Mouse (Mus musculus): ENCODE data around the gene Slc39a2. TPM values are rescaled to one million over a fixed set of nuclear protein-coding genes. Genes with fewer than 3 reads are reported as not detected.

Gene Slc39a2
- total and polyA plus RNA-seq, 2 experiments from 2014 or later = 0.39 to 2.5 TPM

- Histone ChIP-seq H3K4me3 (ENCODE audit: low read depth, low read length) (no peak overlapping the region), H3K9ac (no peak overlapping the region), H3K27ac (ENCODE audit: low read depth, low read length) (peak overlapping the region; percentile 69), H3K27me3 (ENCODE audit: insufficient read depth, low read length) (no peaks in the 10 kb centered on the region), H3K9me3 (ENCODE audit: low read length) (no peaks in the 10 kb centered on the region), H3K36me3 (ENCODE audit: insufficient read depth) (no peaks in the 10 kb centered on the region), H3K4me1 (ENCODE audit: insufficient read depth) (no peaks in the 10 kb centered on the region), H3K4me2 (ENCODE audit: low read depth) (no peak overlapping the region)
- 30% methylated on average over 5 of the region's 5 CpGs for WGBS
- DNase-seq (peak; percentile 78), ATAC-seq (peak; percentile 87)
- peak; percentile 80 for TF ChIP-seq CTCF (IDR thresholded peaks at IDR 0.05; ENCODE audit: low read depth)
These were observed 38.1 kb downstream of the Slc39a2 start for GRCm38 (mm10) chr14:51930824-51931223.

- Histone ChIP-seq H3K27ac (ENCODE audit: low read depth, low read length) (no peak overlapping the region), H3K4me3 (ENCODE audit: low read depth, low read length) (no peak overlapping the region), H3K9me3 (ENCODE audit: low read length) (no peaks in the 10 kb centered on the region), H3K4me1 (ENCODE audit: insufficient read depth) (no peaks in the 10 kb centered on the region), H3K4me2 (ENCODE audit: low read depth) (no peak overlapping the region), H3K9ac (no peak overlapping the region), H3K27me3 (ENCODE audit: insufficient read depth, low read length) (no peaks in the 10 kb centered on the region), H3K36me3 (ENCODE audit: insufficient read depth) (no peaks in the 10 kb centered on the region)
- DNase-seq (no peak), ATAC-seq (no peak)
- no peak for TF ChIP-seq CTCF (IDR thresholded peaks at IDR 0.05; ENCODE audit: low read depth)
- 86% methylated on average over 10 of the region's 10 CpGs for WGBS
These were observed 39.7 kb downstream of the Slc39a2 start for GRCm38 (mm10) chr14:51932092-51933020.

GRCm38 (mm10) chr14:51939005-51939404 is 46.3 kb downstream of the Slc39a2 start:
- Histone ChIP-seq H3K27ac (ENCODE audit: low read depth, low read length) (no peak overlapping the region), H3K4me3 (ENCODE audit: low read depth, low read length) (no peak overlapping the region), H3K4me1 (ENCODE audit: insufficient read depth) (no peaks in the 10 kb centered on the region), H3K27me3 (ENCODE audit: insufficient read depth, low read length) (no peaks in the 10 kb centered on the region), H3K9ac (no peak overlapping the region), H3K9me3 (ENCODE audit: low read length) (0 out of 2 replicates have a peak, but pooled peaks cover 3% of the 10 kb centered on the region), H3K4me2 (ENCODE audit: low read depth) (no peak overlapping the region), H3K36me3 (ENCODE audit: insufficient read depth) (no peaks in the 10 kb centered on the region)
- no peak for DNase-seq
- WGBS = 89% methylated on average over 9 of the region's 9 CpGs
- TF ChIP-seq CTCF (IDR thresholded peaks at IDR 0.05; ENCODE audit: low read depth) = no peak
- ATAC-seq = no peak

- H3K27me3 ChIP-seq (ENCODE audit: insufficient read depth, low read length) = no peaks in the 10 kb centered on the region
- WGBS = 39% methylated on average over 8 of the region's 8 CpGs
- no peak overlapping the region for H3K4me2 ChIP-seq (ENCODE audit: low read depth)
- no peak overlapping the region for H3K4me3 ChIP-seq (ENCODE audit: low read depth, low read length)
- H3K4me1 ChIP-seq (ENCODE audit: insufficient read depth) = no peaks in the 10 kb centered on the region
- 0 out of 2 replicates have a peak, but pooled peaks cover 3% of the 10 kb centered on the region for H3K9me3 ChIP-seq (ENCODE audit: low read length)
- DNase-seq (no peak), ATAC-seq (no peak)
- no peaks in the 10 kb centered on the region for H3K36me3 ChIP-seq (ENCODE audit: insufficient read depth)
- no peak for TF ChIP-seq CTCF (IDR thresholded peaks at IDR 0.05; ENCODE audit: low read depth)
- no peak overlapping the region for H3K9ac ChIP-seq
- H3K27ac ChIP-seq (ENCODE audit: low read depth, low read length) = no peak overlapping the region
These were observed 48.4 kb downstream of the Slc39a2 start for GRCm38 (mm10) chr14:51940944-51941560.

- 58% methylated on average over 9 of the region's 9 CpGs for WGBS
- no peak for TF ChIP-seq CTCF (IDR thresholded peaks at IDR 0.05; ENCODE audit: low read depth)
- H3K4me1 ChIP-seq (ENCODE audit: insufficient read depth) = no peaks in the 10 kb centered on the region
- no peak overlapping the region for H3K4me2 ChIP-seq (ENCODE audit: low read depth)
- ATAC-seq (no peak), DNase-seq (no peak)
- no peaks in the 10 kb centered on the region for H3K36me3 ChIP-seq (ENCODE audit: insufficient read depth)
- no peaks in the 10 kb centered on the region for H3K27me3 ChIP-seq (ENCODE audit: insufficient read depth, low read length)
- 0 out of 2 replicates have a peak, but pooled peaks cover 3% of the 10 kb centered on the region for H3K9me3 ChIP-seq (ENCODE audit: low read length)
- H3K4me3 ChIP-seq (ENCODE audit: low read depth, low read length) = no peak overlapping the region
- H3K27ac ChIP-seq (ENCODE audit: low read depth, low read length) = no peak overlapping the region
- no peak overlapping the region for H3K9ac ChIP-seq
These were observed 48.9 kb downstream of the Slc39a2 start for GRCm38 (mm10) chr14:51941577-51941976.

GRCm38 (mm10) chr14:51942236-51942635 is 49.5 kb downstream of the Slc39a2 start:
- no peak for TF ChIP-seq CTCF (IDR thresholded peaks at IDR 0.05; ENCODE audit: low read depth)
- WGBS = 71% methylated on average over 7 of the region's 7 CpGs
- Histone ChIP-seq H3K4me3 (ENCODE audit: low read depth, low read length) (no peak overlapping the region), H3K4me1 (ENCODE audit: insufficient read depth) (no peaks in the 10 kb centered on the region), H3K9me3 (ENCODE audit: low read length) (0 out of 2 replicates have a peak, but pooled peaks cover 3% of the 10 kb centered on the region), H3K4me2 (ENCODE audit: low read depth) (no peak overlapping the region), H3K9ac (no peak overlapping the region), H3K27me3 (ENCODE audit: insufficient read depth, low read length) (no peaks in the 10 kb centered on the region), H3K36me3 (ENCODE audit: insufficient read depth) (no peaks in the 10 kb centered on the region), H3K27ac (ENCODE audit: low read depth, low read length) (no peak overlapping the region)
- DNase-seq = no peak
- ATAC-seq = no peak

- 76% methylated on average over 6 of the region's 6 CpGs for WGBS
- no peak for TF ChIP-seq CTCF (IDR thresholded peaks at IDR 0.05; ENCODE audit: low read depth)
- Histone ChIP-seq H3K9ac (no peak overlapping the region), H3K4me3 (ENCODE audit: low read depth, low read length) (no peak overlapping the region), H3K4me2 (ENCODE audit: low read depth) (no peak overlapping the region), H3K9me3 (ENCODE audit: low read length) (no peaks in the 10 kb centered on the region), H3K4me1 (ENCODE audit: insufficient read depth) (no peaks in the 10 kb centered on the region), H3K27me3 (ENCODE audit: insufficient read depth, low read length) (no peaks in the 10 kb centered on the region), H3K27ac (ENCODE audit: low read depth, low read length) (no peak overlapping the region), H3K36me3 (ENCODE audit: insufficient read depth) (no peaks in the 10 kb centered on the region)
- DNase-seq (no peak), ATAC-seq (no peak)
These were observed 50.6 kb downstream of the Slc39a2 start for GRCm38 (mm10) chr14:51943336-51943735.

Other genes with a start within 250 kb of the Slc39a2 start
- not detected in 2 replicates for gene Gm17079, start 197.4 kb upstream of the Slc39a2 start, total RNA-seq (2014; rRNA removed)
- gene Gm17079, start 197.4 kb upstream of the Slc39a2 start, polyA plus RNA-seq (2015; fragmentation: Nextera tagmentation; extraction: Ambion mirVana) = not detected in 2 replicates
- not detected in 2 replicates for gene Gm5800, start 175.7 kb upstream of the Slc39a2 start, total RNA-seq (2014; rRNA removed)
- gene Gm5800, start 175.7 kb upstream of the Slc39a2 start, polyA plus RNA-seq (2015; fragmentation: Nextera tagmentation; extraction: Ambion mirVana) = not detected in 2 replicates
- not detected in 2 replicates for gene Ang4, start 119.3 kb upstream of the Slc39a2 start, total RNA-seq (2014; rRNA removed)
- not detected in 2 replicates for gene Ang4, start 119.3 kb upstream of the Slc39a2 start, polyA plus RNA-seq (2015; fragmentation: Nextera tagmentation; extraction: Ambion mirVana)
- not detected in 2 replicates for gene AY358078, start 92.8 kb upstream of the Slc39a2 start, total RNA-seq (2014; rRNA removed)
- not detected in 2 replicates for gene AY358078, start 92.8 kb upstream of the Slc39a2 start, polyA plus RNA-seq (2015; fragmentation: Nextera tagmentation; extraction: Ambion mirVana)
- gene Ear6, start 39.2 kb upstream of the Slc39a2 start, total RNA-seq (2014; rRNA removed) = not detected in 2 replicates
- gene Ear6, start 39.2 kb upstream of the Slc39a2 start, polyA plus RNA-seq (2015; fragmentation: Nextera tagmentation; extraction: Ambion mirVana) = not detected in 2 replicates
- 47.4 and 49.5 TPM in 2 replicates for gene Mettl17, start 8.0 kb upstream of the Slc39a2 start, total RNA-seq (2014; rRNA removed)
- gene Mettl17, start 8.0 kb upstream of the Slc39a2 start, polyA plus RNA-seq (2015; fragmentation: Nextera tagmentation; extraction: Ambion mirVana) = 47.5 and 54.5 TPM in 2 replicates
- 284 and 326 TPM in 2 replicates for gene Ndrg2, start 21.3 kb downstream of the Slc39a2 start, total RNA-seq (2014; rRNA removed)
- 210 and 297 TPM in 2 replicates for gene Ndrg2, start 21.3 kb downstream of the Slc39a2 start, polyA plus RNA-seq (2015; fragmentation: Nextera tagmentation; extraction: Ambion mirVana)
- not detected in 2 replicates for gene Tppp2, start 25.5 kb downstream of the Slc39a2 start, total RNA-seq (2014; rRNA removed)
- gene Tppp2, start 25.5 kb downstream of the Slc39a2 start, polyA plus RNA-seq (2015; fragmentation: Nextera tagmentation; extraction: Ambion mirVana) = not detected in 2 replicates
- gene Rnase13, start 29.9 kb downstream of the Slc39a2 start, total RNA-seq (2014; rRNA removed) = not detected in 2 replicates
- gene Rnase13, start 29.9 kb downstream of the Slc39a2 start, polyA plus RNA-seq (2015; fragmentation: Nextera tagmentation; extraction: Ambion mirVana) = not detected in 2 replicates
- 61.6 and 84.6 TPM in 2 replicates for gene Arhgef40, start 91.8 kb downstream of the Slc39a2 start, total RNA-seq (2014; rRNA removed)
- gene Arhgef40, start 91.8 kb downstream of the Slc39a2 start, polyA plus RNA-seq (2015; fragmentation: Nextera tagmentation; extraction: Ambion mirVana) = 27.3 and 46.8 TPM in 2 replicates
- 0.38 TPM in 1 of 2 replicates, not detected in the other for gene Tmem253, start 122.8 kb downstream of the Slc39a2 start, total RNA-seq (2014; rRNA removed)
- gene Tmem253, start 122.8 kb downstream of the Slc39a2 start, polyA plus RNA-seq (2015; fragmentation: Nextera tagmentation; extraction: Ambion mirVana) = 0.67 TPM in 1 of 2 replicates, not detected in the other
- 37.2 and 51.4 TPM in 2 replicates for gene Zfp219, start 127.8 kb downstream of the Slc39a2 start, total RNA-seq (2014; rRNA removed)
- gene Zfp219, start 127.8 kb downstream of the Slc39a2 start, polyA plus RNA-seq (2015; fragmentation: Nextera tagmentation; extraction: Ambion mirVana) = 16.6 and 19.8 TPM in 2 replicates
- gene Olfr221, start 149.6 kb downstream of the Slc39a2 start, total RNA-seq (2014; rRNA removed) = not detected in 2 replicates
- gene Olfr221, start 149.6 kb downstream of the Slc39a2 start, polyA plus RNA-seq (2015; fragmentation: Nextera tagmentation; extraction: Ambion mirVana) = not detected in 2 replicates
- gene Hnrnpc, start 211.1 kb downstream of the Slc39a2 start, total RNA-seq (2014; rRNA removed) = 96.3 and 105 TPM in 2 replicates
- gene Hnrnpc, start 211.1 kb downstream of the Slc39a2 start, polyA plus RNA-seq (2015; fragmentation: Nextera tagmentation; extraction: Ambion mirVana) = 323 and 368 TPM in 2 replicates
- gene Rpgrip1, start 217.8 kb downstream of the Slc39a2 start, total RNA-seq (2014; rRNA removed) = 1.6 and 3.2 TPM in 2 replicates
- gene Rpgrip1, start 217.8 kb downstream of the Slc39a2 start, polyA plus RNA-seq (2015; fragmentation: Nextera tagmentation; extraction: Ambion mirVana) = 50.1 and 50.6 TPM in 2 replicates